Mouse (Mus musculus): ENCODE results near the gene Ap4b1. TPM values are rescaled to one million over a fixed set of nuclear protein-coding genes. Genes with fewer than 3 reads are reported as not detected.
"Not testable (repeated sequence)": the region's sequence is repeated elsewhere in the genome, so short reads cannot be mapped to it uniquely, and the experiment has no call there.

Ap4b1 gene
- total RNA-seq (2015; ENCODE audit: low replicate concordance) (31.4 and 43.6 TPM in 2 replicates), total RNA-seq (2017; ENCODE audit: low replicate concordance) (36.1 and 43.8 TPM in 2 replicates)

- ATAC-seq (replicated peaks; ENCODE audit: low FRiP score, poor library complexity, severe bottlenecking), result peak; percentile 86
Observed at GRCm38 (mm10) chr3:103808891-103809798, at the start of gene Ap4b1, which contains the start of the genes Dclre1b and Gm43064. TSS of gene Ap4b1 (plus strand) at chr3:103809520. TSS of gene Dclre1b (minus strand) at chr3:103809444. TSS of gene Gm43064 (plus strand) at chr3:103809573.

GRCm38 (mm10) chr3:103766789-103767188, 42.5 kb upstream of the Ap4b1 start:
- ATAC-seq (replicated peaks; ENCODE audit: low FRiP score, poor library complexity, severe bottlenecking), result no peak

- ATAC-seq (replicated peaks; ENCODE audit: low FRiP score, poor library complexity, severe bottlenecking), result no peak
Observed at GRCm38 (mm10) chr3:103771531-103772130, 37.7 kb upstream of the Ap4b1 start.

- no peak for ATAC-seq (replicated peaks; ENCODE audit: low FRiP score, poor library complexity, severe bottlenecking)
Observed at GRCm38 (mm10) chr3:103772846-103773245, 36.5 kb upstream of the Ap4b1 start.

- no peak for ATAC-seq (replicated peaks; ENCODE audit: low FRiP score, poor library complexity, severe bottlenecking)
Observed at GRCm38 (mm10) chr3:103773508-103773907, 35.8 kb upstream of the Ap4b1 start.

- no peak for ATAC-seq (replicated peaks; ENCODE audit: low FRiP score, poor library complexity, severe bottlenecking)
Observed at GRCm38 (mm10) chr3:103774009-103774408, 35.3 kb upstream of the Ap4b1 start.

- no peak for ATAC-seq (replicated peaks; ENCODE audit: low FRiP score, poor library complexity, severe bottlenecking)
Observed at GRCm38 (mm10) chr3:103777940-103778339, 31.4 kb upstream of the Ap4b1 start.

GRCm38 (mm10) chr3:103778660-103779059, 30.7 kb upstream of the Ap4b1 start:
- no peak for ATAC-seq (replicated peaks; ENCODE audit: low FRiP score, poor library complexity, severe bottlenecking)

- no peak for ATAC-seq (replicated peaks; ENCODE audit: low FRiP score, poor library complexity, severe bottlenecking)
Observed at GRCm38 (mm10) chr3:103779183-103779582, 30.1 kb upstream of the Ap4b1 start.

- no peak for ATAC-seq (replicated peaks; ENCODE audit: low FRiP score, poor library complexity, severe bottlenecking)
Observed at GRCm38 (mm10) chr3:103780271-103780670, 29.0 kb upstream of the Ap4b1 start.

GRCm38 (mm10) chr3:103780777-103781176, 28.5 kb upstream of the Ap4b1 start:
- ATAC-seq (replicated peaks; ENCODE audit: low FRiP score, poor library complexity, severe bottlenecking), result no peak

- no peak for ATAC-seq (replicated peaks; ENCODE audit: low FRiP score, poor library complexity, severe bottlenecking)
Observed at GRCm38 (mm10) chr3:103782844-103783609, 26.3 kb upstream of the Ap4b1 start.

- ATAC-seq (replicated peaks; ENCODE audit: low FRiP score, poor library complexity, severe bottlenecking), result no peak
Observed at GRCm38 (mm10) chr3:103787225-103787624, 22.1 kb upstream of the Ap4b1 start.

GRCm38 (mm10) chr3:103789096-103789495, 20.2 kb upstream of the Ap4b1 start:
- no peak for ATAC-seq (replicated peaks; ENCODE audit: low FRiP score, poor library complexity, severe bottlenecking)

GRCm38 (mm10) chr3:103789891-103790345, 19.4 kb upstream of the Ap4b1 start:
- peak; percentile 43 for ATAC-seq (replicated peaks; ENCODE audit: low FRiP score, poor library complexity, severe bottlenecking)

- ATAC-seq (replicated peaks; ENCODE audit: low FRiP score, poor library complexity, severe bottlenecking), result peak; percentile 17; the same call in 1 of the 2 replicates
Observed at GRCm38 (mm10) chr3:103790346-103791145, 18.8 kb upstream of the Ap4b1 start.

GRCm38 (mm10) chr3:103791230-103792110, 17.9 kb upstream of the Ap4b1 start, which contains the start of gene Hipk1:
TSS of gene Hipk1 (minus strand) at chr3:103791563.
- peak; percentile 90 for ATAC-seq (replicated peaks; ENCODE audit: low FRiP score, poor library complexity, severe bottlenecking)

GRCm38 (mm10) chr3:103792111-103792406, 17.3 kb upstream of the Ap4b1 start:
- ATAC-seq (replicated peaks; ENCODE audit: low FRiP score, poor library complexity, severe bottlenecking), result not testable (repeated sequence)
